Mouse (Mus musculus): ENCODE results near the gene Ccdc172.
A peak's percentile ranks its signal among the peaks of the same experiment; 100 is the strongest.

The Ccdc172 gene

DNA sequence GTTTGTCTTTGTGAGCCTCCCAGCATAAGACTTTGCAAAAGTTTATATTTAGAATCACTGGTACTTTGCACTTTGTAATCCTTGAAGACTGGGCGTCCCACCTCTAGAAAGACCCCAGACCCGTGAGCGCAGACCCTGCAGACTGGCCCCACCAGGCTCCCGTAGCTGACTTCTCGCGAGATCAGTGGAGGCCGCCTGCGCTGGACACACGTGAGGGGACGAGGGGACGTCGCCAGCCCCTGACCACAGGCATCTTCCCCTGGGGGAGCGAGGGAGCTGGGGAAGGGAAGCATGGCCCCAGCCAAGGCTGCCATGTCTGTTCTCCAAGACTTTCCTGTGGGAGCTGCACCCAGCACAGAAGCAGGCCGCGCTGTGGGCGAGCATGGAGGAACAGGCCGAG, at the start of gene Ccdc172:
Gene Ccdc172 (plus strand): TSS at position 176 of the 400 bp plus-strand sequence.
- peak; percentile 75 for DNase-seq

DNA sequence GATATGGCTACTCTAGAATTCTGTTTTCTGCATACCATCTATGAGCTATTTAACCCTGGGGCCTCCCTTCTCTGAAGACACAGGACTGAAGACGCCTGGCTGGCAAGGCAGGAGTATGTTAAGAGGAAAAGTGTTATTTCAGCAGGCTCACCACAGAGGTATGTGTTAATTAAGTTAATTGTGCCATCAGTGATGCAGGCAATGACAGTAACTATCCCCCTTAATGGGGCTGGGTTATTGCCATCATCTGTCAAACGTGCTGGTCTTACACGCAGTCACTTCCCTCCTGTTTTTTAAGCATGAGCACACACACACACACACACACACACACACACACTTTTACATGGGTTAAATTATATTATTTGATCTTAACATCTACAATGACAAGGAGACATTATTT, 48.0 kb upstream of the Ccdc172 start:
- peak; percentile 40 for DNase-seq

DNA sequence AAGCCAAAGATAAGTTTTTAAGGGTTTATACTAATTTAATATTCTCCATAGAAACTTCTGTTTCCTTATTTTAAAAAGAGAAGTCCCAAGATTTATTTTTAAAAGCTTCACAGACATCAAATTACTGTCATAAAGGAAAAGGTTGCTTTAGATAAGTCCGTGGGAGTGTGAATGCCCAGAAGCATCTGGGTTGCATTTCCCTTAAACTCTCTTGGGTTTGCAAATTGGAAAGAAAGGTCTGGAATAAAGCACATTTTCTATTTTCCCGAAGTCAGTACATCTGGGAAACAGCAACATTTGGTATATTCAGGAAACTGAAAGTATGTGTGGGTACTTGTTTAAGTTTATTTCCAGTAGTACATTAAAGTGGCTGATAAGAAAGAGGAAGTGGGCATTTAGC, 43.5 kb upstream of the Ccdc172 start:
- no peak for DNase-seq

- DNase-seq: peak; percentile 89
Measured at GRCm38 (mm10) chr19:58469421-58469820, 42.4 kb upstream of the Ccdc172 start.

DNA sequence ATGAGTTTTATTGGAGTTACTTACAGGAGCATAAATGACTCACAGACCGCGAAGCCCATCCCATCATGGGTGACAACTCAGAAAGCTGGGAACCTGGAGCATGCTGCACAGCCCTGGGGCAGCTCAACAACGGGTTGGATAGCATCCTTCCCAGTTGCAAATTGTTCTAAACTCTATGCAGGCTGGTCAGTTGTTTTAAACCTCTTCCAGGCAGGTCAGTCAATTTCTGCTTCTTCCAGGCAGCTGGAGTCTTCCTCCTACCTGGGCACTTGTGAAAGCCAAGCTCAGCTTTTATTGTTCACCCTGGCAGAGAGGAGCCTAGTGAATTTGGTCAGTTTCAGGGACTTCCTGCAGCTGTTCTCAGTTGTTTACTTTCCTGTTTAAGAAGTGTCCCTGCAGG, 37.5 kb upstream of the Ccdc172 start:
- peak; percentile 73 for DNase-seq

- DNase-seq: no peak
Measured at GRCm38 (mm10) chr19:58482373-58482977, 29.3 kb upstream of the Ccdc172 start.

DNA sequence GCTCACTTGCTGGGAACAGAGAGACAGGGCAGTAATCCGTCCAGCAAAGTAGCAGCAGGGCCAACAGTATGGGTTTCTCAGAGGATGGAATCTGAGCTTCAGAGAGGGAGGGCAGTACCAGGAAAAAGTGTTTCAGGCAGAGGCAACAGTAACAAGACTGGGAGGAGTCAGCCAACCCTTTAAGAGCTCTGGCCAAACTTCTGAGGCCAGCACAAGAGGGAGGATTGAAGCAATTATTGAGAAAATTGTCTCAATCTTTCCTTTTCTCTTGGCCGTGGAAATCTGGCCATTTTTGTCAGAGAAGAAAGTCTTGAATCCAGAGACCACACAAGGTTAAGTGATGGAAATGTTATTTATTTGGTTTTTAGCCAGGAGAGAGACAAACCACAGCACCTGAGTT, 25.1 kb upstream of the Ccdc172 start:
- no peak for DNase-seq

GRCm38 (mm10) chr19:58497106-58497505, 14.7 kb upstream of the Ccdc172 start:
- DNase-seq: no peak

GRCm38 (mm10) chr19:58499420-58499966, 12.3 kb upstream of the Ccdc172 start:
- DNase-seq: no peak

DNA sequence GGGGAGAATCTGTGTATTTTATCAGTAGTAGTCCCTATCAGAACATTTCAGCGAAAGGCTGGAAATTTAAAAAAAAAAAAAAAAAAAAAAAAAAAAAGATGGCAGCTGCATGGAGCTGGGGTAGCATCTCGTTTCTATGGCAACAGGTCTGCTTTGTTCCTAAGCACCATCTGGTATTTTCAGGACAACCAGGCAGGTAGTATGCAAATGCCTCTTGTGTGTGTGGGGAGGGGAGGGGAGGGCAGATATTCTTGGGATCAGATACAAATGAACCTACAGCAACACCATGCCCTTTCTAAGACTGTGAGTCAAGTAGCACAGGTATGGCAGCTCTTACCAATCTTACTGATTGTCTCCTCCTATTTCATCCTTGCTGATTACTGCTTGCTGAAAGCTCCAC, 11.7 kb upstream of the Ccdc172 start:
- DNase-seq: no peak

DNA sequence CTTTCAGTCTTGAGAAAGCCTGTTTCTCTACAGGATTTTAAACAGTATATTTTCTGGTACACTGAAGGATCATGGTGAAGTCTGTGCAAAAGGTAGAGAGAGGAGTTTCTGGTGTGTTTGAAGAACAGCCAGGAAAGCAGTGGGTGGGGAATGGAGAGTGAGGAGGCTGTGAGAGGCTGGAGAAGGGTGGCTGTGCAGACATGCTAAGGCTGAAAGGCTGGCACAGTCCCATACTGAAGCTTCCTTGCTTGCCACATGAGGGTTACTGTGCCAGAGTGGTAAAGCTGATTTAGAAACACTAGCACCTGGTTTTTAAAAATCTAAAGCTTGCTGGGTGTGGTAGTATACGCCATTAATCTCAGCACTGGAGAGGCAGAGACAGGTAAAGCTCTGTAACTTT, 9.9 kb downstream of the Ccdc172 start:
- peak; percentile 28 for DNase-seq

DNA sequence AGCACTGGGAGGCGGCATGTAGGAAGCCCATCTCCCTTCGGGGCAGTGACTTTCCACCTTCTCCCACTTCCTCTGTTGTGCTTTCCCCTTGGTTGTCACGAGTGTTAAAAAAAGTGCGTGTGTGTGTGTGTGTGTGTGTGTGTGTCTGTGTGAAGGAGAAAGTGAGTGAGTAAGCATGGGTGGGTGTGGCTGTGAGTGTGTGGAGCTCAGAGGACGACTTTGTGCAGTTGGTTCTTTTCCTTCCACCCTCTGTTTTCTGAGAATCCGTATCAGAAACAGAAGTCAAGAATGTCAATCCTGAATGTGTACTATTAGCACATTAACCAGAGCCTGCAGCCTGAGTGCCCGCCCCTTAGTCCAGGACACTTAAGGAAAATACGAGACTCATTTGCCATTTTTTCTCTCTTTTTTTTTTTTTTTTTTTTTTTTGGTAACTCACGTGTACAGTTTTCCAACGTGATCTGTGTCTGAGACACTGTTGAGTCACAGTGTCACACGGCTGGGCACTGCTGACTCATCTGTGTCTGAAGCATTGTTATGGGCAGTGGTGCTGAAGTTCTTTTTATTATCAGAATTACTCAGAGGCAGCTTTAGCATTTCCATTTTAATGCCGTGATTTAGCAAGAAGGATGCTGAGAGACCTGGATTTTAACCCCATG, 12.1 kb downstream of the Ccdc172 start:
- no peak for DNase-seq

DNA sequence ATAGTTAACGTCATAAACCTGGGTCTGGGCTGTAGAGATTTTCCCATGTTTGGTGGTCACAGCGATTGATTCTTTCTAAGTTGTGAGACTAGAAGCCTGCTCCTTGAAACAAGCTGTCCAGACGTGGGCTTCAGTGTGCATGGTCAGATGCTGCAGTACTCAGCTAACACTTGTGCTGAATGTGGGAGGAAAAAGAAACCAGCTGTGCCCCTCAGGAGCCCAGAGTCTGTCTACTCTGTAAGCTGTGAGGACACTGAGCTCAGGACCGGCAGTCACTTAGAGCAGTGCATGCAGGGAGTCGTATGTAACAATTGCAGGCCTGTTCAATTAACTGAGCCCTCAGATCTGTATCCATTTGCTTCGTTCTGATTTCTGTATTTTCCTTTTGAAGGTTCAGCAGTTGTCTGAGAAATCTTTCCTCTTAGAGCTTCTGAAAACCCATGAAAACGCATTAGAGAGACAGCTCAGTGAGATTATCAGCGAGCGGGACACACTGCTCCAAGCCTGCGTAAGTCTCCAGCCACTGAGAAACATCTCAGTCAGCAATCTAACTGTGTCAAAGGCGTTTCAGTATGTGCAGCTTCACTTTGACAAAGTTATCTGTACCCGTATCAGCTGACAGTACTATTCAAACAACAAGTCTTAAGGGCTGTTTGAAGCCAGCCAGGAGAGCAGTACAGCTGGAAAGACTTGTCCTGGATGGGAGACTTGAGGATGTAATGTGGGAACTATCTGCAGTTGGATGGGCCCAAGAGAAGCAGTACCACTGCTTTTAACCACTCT, 13.9 kb downstream of the Ccdc172 start:
- peak; percentile 68 for DNase-seq

DNA sequence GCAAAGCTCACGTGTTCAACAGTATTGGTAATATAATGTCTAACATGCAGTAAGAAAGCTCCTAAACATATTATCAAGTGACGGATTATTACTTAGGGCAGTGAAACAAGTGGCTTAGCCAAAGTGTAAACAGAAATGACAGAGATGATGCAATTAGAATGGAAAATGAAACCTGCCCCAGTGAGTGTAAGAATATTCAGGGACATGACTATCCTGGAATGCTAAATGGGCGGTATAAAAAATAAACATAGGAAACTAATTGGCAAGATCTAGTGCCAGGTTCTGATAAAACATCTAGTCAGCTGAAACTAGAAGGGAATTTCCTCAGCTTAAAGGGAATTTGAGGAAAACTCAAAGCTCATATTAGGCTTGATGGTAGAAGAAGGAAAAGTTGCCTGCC, 21.3 kb downstream of the Ccdc172 start:
- DNase-seq: no peak

GRCm38 (mm10) chr19:58536691-58537090, 24.9 kb downstream of the Ccdc172 start:
- peak; percentile 24 for DNase-seq

DNA sequence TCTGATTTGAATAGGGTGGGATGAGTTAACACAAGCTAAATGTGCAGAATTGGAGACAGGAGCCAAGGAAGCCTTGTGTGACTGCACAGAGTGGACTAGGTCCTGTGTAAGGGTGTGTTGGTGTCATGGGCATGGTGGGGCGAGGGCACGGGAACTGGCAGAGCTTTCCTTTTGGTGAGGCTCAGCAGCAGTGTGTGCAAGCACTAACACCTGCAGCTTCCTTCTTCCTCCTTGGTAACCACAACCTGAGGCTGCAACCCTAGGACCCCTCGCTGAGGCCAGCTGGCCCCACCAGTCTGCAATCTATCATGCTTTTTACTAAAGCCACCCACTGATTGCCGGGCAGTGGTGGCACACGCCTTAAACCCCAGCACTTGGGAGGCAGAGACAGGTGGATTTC, 28.6 kb downstream of the Ccdc172 start:
- peak; percentile 57 for DNase-seq

DNA sequence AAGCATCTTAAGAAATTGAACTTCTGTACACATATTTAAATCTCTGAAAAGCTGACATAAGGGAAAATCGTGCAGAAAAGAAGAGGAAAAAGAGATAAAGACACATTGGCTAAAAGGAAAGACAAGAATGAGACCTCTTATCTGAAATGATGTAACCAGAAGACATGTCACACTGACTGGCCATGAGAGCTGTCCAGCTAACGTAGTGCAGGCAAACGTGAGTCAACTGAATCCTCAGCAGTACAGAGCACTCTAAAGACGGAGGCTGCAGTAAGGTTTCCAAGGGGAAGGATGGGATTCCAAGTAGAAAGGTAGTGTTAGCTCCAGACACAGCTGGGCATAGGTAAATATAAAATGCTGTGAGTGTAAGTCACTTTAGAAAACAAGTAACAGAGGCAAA, 36.6 kb downstream of the Ccdc172 start:
- DNase-seq: peak; percentile 21

GRCm38 (mm10) chr19:58550489-58550888, 38.7 kb downstream of the Ccdc172 start:
- peak; percentile 72 for DNase-seq

GRCm38 (mm10) chr19:58550916-58551315, 39.1 kb downstream of the Ccdc172 start:
- peak; percentile 4 for DNase-seq

- peak; percentile 68 for DNase-seq
Measured at GRCm38 (mm10) chr19:58554974-58555373, 43.2 kb downstream of the Ccdc172 start.

- peak; percentile 64 for DNase-seq
Measured at GRCm38 (mm10) chr19:58558352-58558751, 46.6 kb downstream of the Ccdc172 start.

- peak; percentile 29 for DNase-seq
Measured at GRCm38 (mm10) chr19:58562301-58562815, 50.6 kb downstream of the Ccdc172 start.

GRCm38 (mm10) chr19:58571566-58571965, 59.8 kb downstream of the Ccdc172 start:
- no peak for DNase-seq
